Mouse (Mus musculus): ENCODE measurements around the gene Mymx. TPM values are rescaled to one million over a fixed set of nuclear protein-coding genes. Genes with fewer than 3 reads are reported as not detected.

Mymx gene
- polyA plus RNA-seq, 1 experiment, result 0.61 TPM

GRCm38 (mm10) chr17:45600267-45600666 lies 1.6 kb downstream of the Mymx start:
- no peak overlapping the region for H3K27ac ChIP-seq (ENCODE audit: control insufficient read depth, insufficient read depth, low read length)
- H3K36me3 ChIP-seq (ENCODE audit: control insufficient read depth, insufficient read depth, low read length), result no peaks in the 10 kb centered on the region
- WGBS, result 93% methylated on average over 8 of the region's 8 CpGs
- TF ChIP-seq CTCF (IDR thresholded peaks at IDR 0.05; ENCODE audit: borderline replicate concordance, control insufficient read depth, extremely low read depth, insufficient read depth, low read length, poor library complexity) (no peak), POLR2A (IDR thresholded peaks at IDR 0.05; ENCODE audit: control insufficient read depth, extremely low read depth, insufficient read depth, low read length, poor library complexity) (no peak)
- no peaks in the 10 kb centered on the region for H3K27me3 ChIP-seq (ENCODE audit: control insufficient read depth, insufficient read depth, low read length)
- DNase-seq, result no peak
- H3K4me1 ChIP-seq (replicated peaks; ENCODE audit: control insufficient read depth, insufficient read depth, low read length), result peaks cover 24% of the 10 kb centered on the region
- no peak overlapping the region for H3K4me3 ChIP-seq (ENCODE audit: control insufficient read depth, insufficient read depth, low read length)

DNA sequence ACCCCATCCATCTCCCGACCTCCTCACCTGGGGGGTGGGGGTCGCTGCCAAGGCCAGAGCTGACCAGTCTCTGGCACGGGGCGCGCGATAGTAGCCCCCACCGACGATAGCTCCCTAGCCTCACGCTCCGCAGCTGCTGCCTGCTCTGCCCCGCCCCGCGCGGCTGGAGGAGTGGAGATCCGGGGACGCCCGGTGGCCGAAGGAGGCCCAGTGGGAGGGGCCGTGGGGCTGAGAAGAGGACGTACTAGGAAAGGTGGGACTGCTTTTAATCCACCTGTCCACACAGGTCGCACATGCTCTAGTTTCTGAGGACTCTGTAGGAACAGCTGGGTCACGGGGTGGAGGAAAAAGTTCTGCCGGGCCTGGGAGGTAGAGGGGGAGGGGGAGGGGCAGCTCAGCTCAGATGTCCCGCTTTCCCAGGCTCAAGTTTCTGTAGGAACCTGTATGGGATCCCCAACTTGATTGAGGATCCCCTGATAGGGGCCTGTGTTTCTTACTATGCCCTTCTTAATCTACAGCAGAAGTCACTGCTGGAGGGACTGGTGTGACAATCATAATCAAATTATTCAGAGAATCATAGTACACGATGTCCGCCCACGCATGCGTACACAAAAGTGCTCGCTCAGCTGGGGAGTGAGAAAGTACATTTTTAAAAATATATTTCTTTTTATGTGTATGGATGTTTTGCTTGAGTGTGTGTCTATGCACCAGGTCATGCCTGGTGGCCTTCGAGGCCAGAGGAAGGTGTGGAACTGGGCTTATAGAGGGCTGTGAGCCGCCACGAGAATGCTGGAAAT lies 2.3 kb downstream of the Mymx start, which contains the start of gene Slc29a1:
TSS of gene Slc29a1 (minus strand) at position 161 of the 797 bp plus-strand sequence.
- Histone ChIP-seq H3K4me1 (replicated peaks; ENCODE audit: control insufficient read depth, insufficient read depth, low read length) (peaks cover 28% of the 10 kb centered on the region), H3K27ac (ENCODE audit: control insufficient read depth, insufficient read depth, low read length) (no peak within 1 kb of the TSS), H3K4me3 (ENCODE audit: control insufficient read depth, insufficient read depth, low read length) (no peak within 1 kb of the TSS), H3K27me3 (ENCODE audit: control insufficient read depth, insufficient read depth, low read length) (no peaks in the 10 kb centered on the region), H3K36me3 (ENCODE audit: control insufficient read depth, insufficient read depth, low read length) (no peaks in the 10 kb centered on the region)
- 28% methylated on average over 32 of the region's 32 CpGs for WGBS
- TF ChIP-seq CTCF (IDR thresholded peaks at IDR 0.05; ENCODE audit: borderline replicate concordance, control insufficient read depth, extremely low read depth, insufficient read depth, low read length, poor library complexity) (no peak), POLR2A (IDR thresholded peaks at IDR 0.05; ENCODE audit: control insufficient read depth, extremely low read depth, insufficient read depth, low read length, poor library complexity) (no peak)
- no peak for DNase-seq

DNA sequence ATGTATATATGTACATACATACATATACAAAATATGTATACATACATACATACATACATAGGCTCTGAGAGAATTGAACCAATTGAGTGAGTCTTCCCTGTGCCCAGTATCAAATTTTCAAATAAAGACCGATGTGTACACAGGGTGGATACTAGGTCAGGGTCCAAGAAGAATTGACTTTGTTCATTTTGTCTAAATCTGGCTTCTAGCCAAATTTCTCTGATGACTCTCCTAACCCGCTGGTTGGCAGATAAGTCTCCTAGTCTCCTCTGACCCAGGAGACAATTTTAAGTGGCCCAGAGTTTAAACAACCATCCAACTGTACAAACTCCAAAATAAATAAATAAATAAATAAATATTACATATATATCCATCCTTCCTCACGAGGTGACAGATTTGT lies 3.0 kb downstream of the Mymx start:
- H3K27me3 ChIP-seq (ENCODE audit: control insufficient read depth, insufficient read depth, low read length), result no peaks in the 10 kb centered on the region
- no peak for DNase-seq
- TF ChIP-seq CTCF (IDR thresholded peaks at IDR 0.05; ENCODE audit: borderline replicate concordance, control insufficient read depth, extremely low read depth, insufficient read depth, low read length, poor library complexity) (no peak), POLR2A (IDR thresholded peaks at IDR 0.05; ENCODE audit: control insufficient read depth, extremely low read depth, insufficient read depth, low read length, poor library complexity) (no peak)
- no peaks in the 10 kb centered on the region for H3K36me3 ChIP-seq (ENCODE audit: control insufficient read depth, insufficient read depth, low read length)
- peaks cover 34% of the 10 kb centered on the region for H3K4me1 ChIP-seq (replicated peaks; ENCODE audit: control insufficient read depth, insufficient read depth, low read length)
- no peak overlapping the region for H3K27ac ChIP-seq (ENCODE audit: control insufficient read depth, insufficient read depth, low read length)
- H3K4me3 ChIP-seq (ENCODE audit: control insufficient read depth, insufficient read depth, low read length), result no peak overlapping the region
- 91% methylated on average over 3 of the region's 3 CpGs for WGBS

DNA sequence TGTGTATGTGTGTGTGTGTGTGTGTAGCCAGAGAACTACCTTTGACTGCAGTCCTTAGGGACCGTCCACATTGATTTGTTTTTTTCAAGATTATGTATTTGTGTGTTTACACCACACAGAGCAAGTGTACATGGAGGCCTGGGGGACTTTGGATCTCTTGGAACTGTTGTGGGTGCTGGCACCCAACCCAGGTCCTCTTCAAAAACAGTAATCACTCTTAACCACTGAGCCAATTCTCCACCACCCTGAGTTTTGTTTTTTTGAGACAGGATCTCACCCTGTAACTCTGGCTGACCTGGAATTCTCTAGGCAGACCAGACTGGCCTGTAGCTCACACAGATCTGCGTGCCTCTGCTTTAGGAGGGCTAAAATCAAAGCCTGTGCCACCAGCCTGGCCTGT lies 3.5 kb downstream of the Mymx start:
- no peaks in the 10 kb centered on the region for H3K36me3 ChIP-seq (ENCODE audit: control insufficient read depth, insufficient read depth, low read length)
- TF ChIP-seq CTCF (IDR thresholded peaks at IDR 0.05; ENCODE audit: borderline replicate concordance, control insufficient read depth, extremely low read depth, insufficient read depth, low read length, poor library complexity) (no peak), POLR2A (IDR thresholded peaks at IDR 0.05; ENCODE audit: control insufficient read depth, extremely low read depth, insufficient read depth, low read length, poor library complexity) (no peak)
- no peak overlapping the region for H3K4me3 ChIP-seq (ENCODE audit: control insufficient read depth, insufficient read depth, low read length)
- no peak for DNase-seq
- no peak overlapping the region for H3K27ac ChIP-seq (ENCODE audit: control insufficient read depth, insufficient read depth, low read length)
- no peaks in the 10 kb centered on the region for H3K27me3 ChIP-seq (ENCODE audit: control insufficient read depth, insufficient read depth, low read length)
- WGBS, result 100% methylated on average over 2 of the region's 2 CpGs
- H3K4me1 ChIP-seq (replicated peaks; ENCODE audit: control insufficient read depth, insufficient read depth, low read length), result peaks cover 39% of the 10 kb centered on the region

GRCm38 (mm10) chr17:45597787-45598186 lies 4.1 kb downstream of the Mymx start:
- no peak for DNase-seq
- H3K27ac ChIP-seq (ENCODE audit: control insufficient read depth, insufficient read depth, low read length), result no peak overlapping the region
- H3K36me3 ChIP-seq (ENCODE audit: control insufficient read depth, insufficient read depth, low read length), result no peaks in the 10 kb centered on the region
- no peak overlapping the region for H3K4me3 ChIP-seq (ENCODE audit: control insufficient read depth, insufficient read depth, low read length)
- 10% methylated on average over 3 of the region's 3 CpGs for WGBS
- no peaks in the 10 kb centered on the region for H3K27me3 ChIP-seq (ENCODE audit: control insufficient read depth, insufficient read depth, low read length)
- H3K4me1 ChIP-seq (replicated peaks; ENCODE audit: control insufficient read depth, insufficient read depth, low read length), result peaks cover 45% of the 10 kb centered on the region
- TF ChIP-seq CTCF (IDR thresholded peaks at IDR 0.05; ENCODE audit: borderline replicate concordance, control insufficient read depth, extremely low read depth, insufficient read depth, low read length, poor library complexity) (no peak), POLR2A (IDR thresholded peaks at IDR 0.05; ENCODE audit: control insufficient read depth, extremely low read depth, insufficient read depth, low read length, poor library complexity) (no peak)

GRCm38 (mm10) chr17:45596631-45597396 lies 5.1 kb downstream of the Mymx start:
- H3K4me1 ChIP-seq (replicated peaks; ENCODE audit: control insufficient read depth, insufficient read depth, low read length), result peaks cover 54% of the 10 kb centered on the region
- DNase-seq, result no peak
- TF ChIP-seq CTCF (IDR thresholded peaks at IDR 0.05; ENCODE audit: borderline replicate concordance, control insufficient read depth, extremely low read depth, insufficient read depth, low read length, poor library complexity), result peak; percentile 71; the same call in 1 of the 2 replicates
- no peak for TF ChIP-seq POLR2A (IDR thresholded peaks at IDR 0.05; ENCODE audit: control insufficient read depth, extremely low read depth, insufficient read depth, low read length, poor library complexity)
- no peak overlapping the region for H3K27ac ChIP-seq (ENCODE audit: control insufficient read depth, insufficient read depth, low read length)
- 53% methylated on average over 11 of the region's 11 CpGs for WGBS
- H3K27me3 ChIP-seq (ENCODE audit: control insufficient read depth, insufficient read depth, low read length), result no peaks in the 10 kb centered on the region
- H3K4me3 ChIP-seq (ENCODE audit: control insufficient read depth, insufficient read depth, low read length), result no peak overlapping the region
- no peaks in the 10 kb centered on the region for H3K36me3 ChIP-seq (ENCODE audit: control insufficient read depth, insufficient read depth, low read length)
